Mouse (Mus musculus) common myeloid progenitor, adult 5-6 weeks (primary cell): ENCODE results near the gene Tmco3. TPM values are rescaled to one million over a fixed set of nuclear protein-coding genes. Genes with fewer than 3 reads are reported as not detected.

Experiments used
- ATAC-seq: replicated peaks from 2 replicates; pipeline ENCODE4 v1.8.0; 2016; ENCODE audit warnings: low read depth, mild to moderate bottlenecking, moderate TSS enrichment, inconsistent platforms; ENCODE audit not compliant: poor library complexity, severe bottlenecking
- total RNA-seq: library from RNA; stranded (forward); fragments of 200-1000, 187-1606 nt; gene quantifications from 2 replicates; pipeline ENCODE4 v1.2.3, GENCODE M21; 2017

The Tmco3 gene
- 5.0 and 8.8 TPM in 2 replicates for total RNA-seq

- ATAC-seq: peak; percentile 73
Measured at GRCm38 (mm10) chr8:13287692-13288623, at the start of gene Tmco3, which contains the start of gene Dcun1d2. Tmco3 (plus strand) TSS chr8:13288190. Dcun1d2 (minus strand) TSS chr8:13288131.

GRCm38 (mm10) chr8:13240055-13240454 lies 47.9 kb upstream of the Tmco3 start:
- no peak for ATAC-seq

- ATAC-seq: no peak
Measured at GRCm38 (mm10) chr8:13240691-13241090, 47.3 kb upstream of the Tmco3 start.

GRCm38 (mm10) chr8:13242985-13243870 lies 44.8 kb upstream of the Tmco3 start:
- no peak for ATAC-seq

GRCm38 (mm10) chr8:13244343-13244880 lies 43.6 kb upstream of the Tmco3 start:
- ATAC-seq: no peak

- no peak for ATAC-seq
Measured at GRCm38 (mm10) chr8:13252837-13253236, 35.2 kb upstream of the Tmco3 start.

- no peak for ATAC-seq
Measured at GRCm38 (mm10) chr8:13253413-13253812, 34.6 kb upstream of the Tmco3 start.

- ATAC-seq: peak; percentile 96
Measured at GRCm38 (mm10) chr8:13254019-13254418, 34.0 kb upstream of the Tmco3 start, which contains the start of gene Adprhl1. Adprhl1 (minus strand) TSS chr8:13254162.

GRCm38 (mm10) chr8:13263376-13263775 lies 24.6 kb upstream of the Tmco3 start:
- peak; percentile 50 for ATAC-seq

GRCm38 (mm10) chr8:13267566-13267965 lies 20.4 kb upstream of the Tmco3 start:
- ATAC-seq: no peak

GRCm38 (mm10) chr8:13272834-13273233 lies 15.2 kb upstream of the Tmco3 start:
- ATAC-seq: no peak

GRCm38 (mm10) chr8:13276941-13277447 lies 11.0 kb upstream of the Tmco3 start:
- ATAC-seq: 0 out of 2 replicates have a peak, but pooled peaks have one; percentile 22

GRCm38 (mm10) chr8:13283200-13283599 lies 4.8 kb upstream of the Tmco3 start:
- no peak for ATAC-seq

GRCm38 (mm10) chr8:13287304-13287691 lies 692 bp upstream of the Tmco3 start:
- ATAC-seq: peak; percentile 85

GRCm38 (mm10) chr8:13288646-13289045 lies 656 bp downstream of the Tmco3 start:
- no peak for ATAC-seq

- peak; percentile 52 for ATAC-seq
Measured at GRCm38 (mm10) chr8:13292364-13292763, 4.4 kb downstream of the Tmco3 start.

GRCm38 (mm10) chr8:13293677-13294470 lies 5.9 kb downstream of the Tmco3 start:
- ATAC-seq: no peak

GRCm38 (mm10) chr8:13299571-13299970 lies 11.6 kb downstream of the Tmco3 start:
- ATAC-seq: no peak

- no peak for ATAC-seq
Measured at GRCm38 (mm10) chr8:13301036-13301435, 13.0 kb downstream of the Tmco3 start.
